In genomic region chr10:54040261-54041165, GRCm38 (mm10) we compare ENCODE assay signal across 9 mouse cellular contexts. TPM values are rescaled to one million over a fixed set of nuclear protein-coding genes. Genes with fewer than 3 reads are reported as not detected.
DNase-seq lines count a peak whose midpoint lies in the region; ATAC-seq and TF ChIP-seq lines count a peak whose summit lies in the region.
"Had no signal": no experiment of that assay in that cellular context is flagged by ENCODE, and none has a peak within 500 bp of the region (broad histone marks: within the 10 kb centered on the region; RNA-seq: fewer than 3 reads in every experiment).

No protein-coding gene starts in this region.

- no peak overlapping the region for H3K4me2 ChIP-seq in kidney, embryonic 14.5 days (replicated peaks; ENCODE audit: low read depth, low read length)
- H3K4me2 ChIP-seq in heart, embryonic 16.5 days (ENCODE audit: low read depth, low read length) = peak overlapping the region; percentile 37
- no peak overlapping the region for H3K4me2 ChIP-seq in lung, embryonic 15.5 days
- no peak overlapping the region for H3K4me2 ChIP-seq in hindbrain, postnatal 0 days (ENCODE audit: low read depth, low read length)

- peak overlapping the region; percentile 46; the same call in 1 of the 2 replicates for H3K27ac ChIP-seq in kidney, adult 2 months (ENCODE audit: insufficient read depth, low read depth, low read length)
- H3K27ac ChIP-seq in kidney, embryonic 14.5 days (ENCODE audit: low read depth, low read length) = no peak overlapping the region
- H3K27ac ChIP-seq in heart, embryonic 16.5 days (ENCODE audit: low read length) = peak overlapping the region; percentile 84
- H3K27ac ChIP-seq in lung, embryonic 15.5 days = peak overlapping the region; percentile 59
- no peak overlapping the region for H3K27ac ChIP-seq in hindbrain, postnatal 0 days

- H3K9ac ChIP-seq in kidney, embryonic 14.5 days (ENCODE audit: low read depth, low read length) = no peak overlapping the region
- H3K9ac ChIP-seq in heart, embryonic 16.5 days (ENCODE audit: low read length) = peak overlapping the region; percentile 47; the same call in 1 of the 2 replicates
- no peak overlapping the region for H3K9ac ChIP-seq in lung, embryonic 15.5 days
- H3K9ac ChIP-seq in hindbrain, postnatal 0 days (replicated peaks; ENCODE audit: low read length) = no peak overlapping the region

- TF ChIP-seq CTCF in kidney, adult 2 months (conservative IDR thresholded peaks at IDR 0.05; ENCODE audit: insufficient read depth, insufficient read length, low read depth, low read length) = no peak
- TF ChIP-seq CTCF in hindbrain, postnatal 0 days (IDR thresholded peaks at IDR 0.05; ENCODE audit: low read depth) = no peak

- no peaks in the 10 kb centered on the region for H3K36me3 ChIP-seq in kidney, adult 2 months (ENCODE audit: control insufficient read depth, insufficient read depth, low read length)
- H3K36me3 ChIP-seq in kidney, embryonic 14.5 days (ENCODE audit: control insufficient read depth, insufficient read depth, low read length) = no peaks in the 10 kb centered on the region
- no peaks in the 10 kb centered on the region for H3K36me3 ChIP-seq in heart, embryonic 16.5 days (ENCODE audit: control insufficient read depth, insufficient read depth)
- H3K36me3 ChIP-seq in lung, embryonic 15.5 days = no peaks in the 10 kb centered on the region
- H3K36me3 ChIP-seq in hindbrain, postnatal 0 days (ENCODE audit: insufficient read depth, low read length) = no peaks in the 10 kb centered on the region

- no peak for TF ChIP-seq POLR2A in kidney, adult 2 months (IDR thresholded peaks at IDR 0.05; ENCODE audit: low read depth, low read length)

- no peaks in the 10 kb centered on the region for H3K27me3 ChIP-seq in kidney, adult 2 months (replicated peaks; ENCODE audit: control insufficient read depth, insufficient read depth, low read length)
- H3K27me3 ChIP-seq in kidney, embryonic 14.5 days (ENCODE audit: control insufficient read depth, insufficient read depth, low read length) = no peaks in the 10 kb centered on the region
- no peaks in the 10 kb centered on the region for H3K27me3 ChIP-seq in heart, embryonic 16.5 days (ENCODE audit: control insufficient read depth, insufficient read depth, low read length)
- H3K27me3 ChIP-seq in lung, embryonic 15.5 days = no peaks in the 10 kb centered on the region
- no peaks in the 10 kb centered on the region for H3K27me3 ChIP-seq in hindbrain, postnatal 0 days (ENCODE audit: insufficient read depth, low read length)

- no peak overlapping the region for H3K4me3 ChIP-seq in kidney, adult 2 months (ENCODE audit: insufficient read depth, low read depth, low read length)
- H3K4me3 ChIP-seq in kidney, embryonic 14.5 days (ENCODE audit: low read length) = no peak overlapping the region
- H3K4me3 ChIP-seq in heart, embryonic 16.5 days (ENCODE audit: low read length) = no peak overlapping the region
- H3K4me3 ChIP-seq in lung, embryonic 15.5 days = no peak overlapping the region
- no peak overlapping the region for H3K4me3 ChIP-seq in hindbrain, postnatal 0 days (ENCODE audit: low read length)
- H3K4me3 ChIP-seq: myocyte had no signal

- no peak for ATAC-seq in kidney, embryonic 14.5 days (ENCODE audit: low FRiP score, low TSS enrichment)
- ATAC-seq in heart, embryonic 16.5 days (replicated peaks; ENCODE audit: extremely low read depth, insufficient read depth, low FRiP score) = peak; percentile 65
- ATAC-seq in lung, embryonic 15.5 days (ENCODE audit: borderline replicate concordance, extremely low read depth, low FRiP score, low TSS enrichment) = peak; percentile 81
- no peak for ATAC-seq in hindbrain, postnatal 0 days

- 71% methylated on average over 11 of the region's 11 CpGs for WGBS in kidney, adult 2 months
- 78% methylated on average over 11 of the region's 11 CpGs for WGBS in kidney, embryonic 14.5 days
- 34% methylated on average over 11 of the region's 11 CpGs for WGBS in heart, embryonic 16.5 days
- 65% methylated on average over 11 of the region's 11 CpGs for WGBS in lung, embryonic 15.5 days
- WGBS in hindbrain, postnatal 0 days = 86% methylated on average over 11 of the region's 11 CpGs

- H3K4me1 ChIP-seq in kidney, adult 2 months (ENCODE audit: control insufficient read depth, insufficient read depth, low read length) = no peaks in the 10 kb centered on the region
- H3K4me1 ChIP-seq in kidney, embryonic 14.5 days (ENCODE audit: control insufficient read depth, insufficient read depth, low read length) = no peaks in the 10 kb centered on the region
- H3K4me1 ChIP-seq in heart, embryonic 16.5 days (ENCODE audit: control insufficient read depth, insufficient read depth, low read length) = peaks cover 32% of the 10 kb centered on the region
- H3K4me1 ChIP-seq in lung, embryonic 15.5 days = peaks cover 6% of the 10 kb centered on the region; the same call in 1 of the 2 replicates
- no peaks in the 10 kb centered on the region for H3K4me1 ChIP-seq in hindbrain, postnatal 0 days (ENCODE audit: insufficient read depth, low read length)

- H3K9me3 ChIP-seq in kidney, embryonic 14.5 days (ENCODE audit: control insufficient read depth, low read length) = no peaks in the 10 kb centered on the region
- no peaks in the 10 kb centered on the region for H3K9me3 ChIP-seq in heart, embryonic 16.5 days (replicated peaks; ENCODE audit: control insufficient read depth, low read length)
- H3K9me3 ChIP-seq in lung, embryonic 15.5 days = no peaks in the 10 kb centered on the region
- no peaks in the 10 kb centered on the region for H3K9me3 ChIP-seq in hindbrain, postnatal 0 days (ENCODE audit: low read length)

- DNase-seq in kidney, adult 2 months = no peak
- peak; percentile 56 for DNase-seq in adipocyte (ENCODE audit: low spot score)
- peak; percentile 65 to 67 for DNase-seq in spleen, postnatal 10 days (ENCODE audit: low spot score in 2 of 2)
- no peak for DNase-seq in hindbrain, postnatal 0 days (ENCODE audit: low spot score)
- no peak for DNase-seq in ovary, postnatal 14 days (ENCODE audit: low spot score)

RNA-seq across cellular contexts. Expression of gene Man1a, which starts 35.9 kb away (rescaled TPM):
- 30.5 and 33.4 TPM in 2 replicates for polyA plus RNA-seq in kidney, adult 2 months (2012; rRNA removed)
- polyA plus RNA-seq in kidney, embryonic 14.5 days (2014; fragmentation: Nextera tagmentation; extraction: Ambion mirVana) = 12.0 and 13.9 TPM in 2 replicates
- 4.6 and 5.8 TPM in 2 replicates for polyA plus RNA-seq in heart, embryonic 16.5 days (2015; fragmentation: Nextera tagmentation; extraction: Ambion mirVana)
- polyA plus RNA-seq in lung, embryonic 15.5 days (2015; fragmentation: Nextera tagmentation; extraction: Ambion mirVana) = 2.9 and 4.1 TPM in 2 replicates
- total RNA-seq in hindbrain, postnatal 0 days (2014; rRNA removed) = 15.1 and 16.1 TPM in 2 replicates
- polyA plus RNA-seq in hindbrain, postnatal 0 days (2015; fragmentation: Nextera tagmentation; extraction: Ambion mirVana) = 4.2 and 4.3 TPM in 2 replicates

Comparison
In these comparisons a context has a peak if more than half of its experiments do, and no peak if none do; other contexts are left out.
1. H3K27ac ChIP-seq: peak in kidney, adult 2 months (single experiment), heart, embryonic 16.5 days (single experiment) and lung, embryonic 15.5 days (single experiment); none in kidney, embryonic 14.5 days (single experiment) and hindbrain, postnatal 0 days (single experiment).
2. DNase-seq: peak in adipocyte (single experiment) and spleen, postnatal 10 days (2 of 2); none in kidney, adult 2 months (single experiment), hindbrain, postnatal 0 days (single experiment) and ovary, postnatal 14 days (single experiment).
3. ATAC-seq: peak in heart, embryonic 16.5 days (single experiment) and lung, embryonic 15.5 days (single experiment); none in kidney, embryonic 14.5 days (single experiment) and hindbrain, postnatal 0 days (single experiment).